Mouse (Mus musculus): ENCODE results near the gene Rbm20. TPM values are rescaled to one million over a fixed set of nuclear protein-coding genes. Genes with fewer than 3 reads are reported as not detected.

Gene Rbm20
- polyA plus RNA-seq, 2 experiments, result 0.04 to 0.18 TPM

DNA sequence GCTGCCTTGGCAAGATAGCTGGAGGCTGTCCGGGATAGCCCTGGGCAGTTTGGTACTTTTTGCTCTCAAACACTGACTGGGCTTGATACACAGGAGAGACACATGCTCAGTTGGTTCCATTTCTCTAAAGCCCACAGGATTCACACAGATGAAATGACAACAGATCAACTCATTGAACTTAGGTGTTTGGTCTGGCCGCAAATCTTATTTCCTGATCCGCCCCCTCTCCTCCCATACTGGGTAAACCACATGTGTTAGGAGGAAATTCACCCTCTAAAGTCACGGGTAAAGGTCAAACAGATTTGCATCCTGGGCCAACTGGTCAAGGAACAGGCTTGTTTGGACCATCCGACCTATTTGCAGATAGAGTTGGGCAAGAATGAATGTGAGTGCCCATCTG lies 212.4 kb downstream of the Rbm20 start:
- Histone ChIP-seq H3K4me1 (replicated peaks; ENCODE audit: control insufficient read depth in 2 of 2, insufficient read depth in 2 of 2, low read length in 1 of 2) (peaks cover 81 to 86% of the 10 kb centered on the region in 2 experiments), H3K36me3 (replicated peaks; ENCODE audit: control insufficient read depth, insufficient read depth, low read depth) (no peaks in the 10 kb centered on the region), H3K4me3 (ENCODE audit: insufficient read depth in 1 of 2, low read depth in 2 of 2, low read length in 2 of 2) (no peak overlapping the region), H3K9me3 (ENCODE audit: control insufficient read depth, low read length) (no peaks in the 10 kb centered on the region), H3K4me2 (ENCODE audit: low read depth) (no peak overlapping the region), H3K9ac (replicated peaks) (no peak overlapping the region), H3K27me3 (ENCODE audit: control insufficient read depth, insufficient read depth, low read length) (no peaks in the 10 kb centered on the region), H3K27ac (no peak overlapping the region)
- TF ChIP-seq EP300 (IDR thresholded peaks at IDR 0.05; ENCODE audit: low read depth) (no peak), CTCF (IDR thresholded peaks at IDR 0.05; ENCODE audit: low read depth) (no peak)
- WGBS (ENCODE audit: insufficient replicate concordance), result 35% methylated on average over 5 of the region's 5 CpGs
- no peak for DNase-seq (ENCODE audit: low read depth in 3 of 3, low spot score in 3 of 3)
- ATAC-seq (ENCODE audit: insufficient read depth), result no peak

DNA sequence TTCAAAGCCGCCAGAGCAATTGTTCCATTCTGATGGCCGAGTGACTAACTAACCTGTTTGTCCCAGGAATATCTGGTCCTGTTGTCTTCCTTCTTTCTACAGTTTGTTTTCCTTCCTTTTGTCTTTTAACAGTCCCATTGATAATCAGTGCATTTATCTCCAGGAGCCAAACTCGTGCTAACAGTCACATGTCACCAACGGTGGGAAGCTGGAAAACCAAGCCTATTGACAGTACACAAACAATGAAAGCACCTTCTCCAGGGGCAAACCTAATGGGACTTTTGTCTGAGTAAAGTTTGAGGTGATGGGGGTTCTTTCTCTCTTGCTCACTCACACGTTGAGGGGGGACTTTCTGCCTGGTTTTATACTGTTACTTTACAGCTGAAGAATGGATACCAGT lies 213.2 kb downstream of the Rbm20 start:
- H3K4me2 ChIP-seq (ENCODE audit: low read depth), result no peak overlapping the region
- no peaks in the 10 kb centered on the region for H3K27me3 ChIP-seq (ENCODE audit: control insufficient read depth, insufficient read depth, low read length)
- H3K36me3 ChIP-seq (replicated peaks; ENCODE audit: control insufficient read depth, insufficient read depth, low read depth), result no peaks in the 10 kb centered on the region
- no peak overlapping the region for H3K4me3 ChIP-seq (ENCODE audit: insufficient read depth in 1 of 2, low read depth in 2 of 2, low read length in 2 of 2)
- H3K27ac ChIP-seq, result peak overlapping the region; percentile 76
- no peaks in the 10 kb centered on the region for H3K9me3 ChIP-seq (ENCODE audit: control insufficient read depth, low read length)
- no peak for DNase-seq (ENCODE audit: low read depth in 3 of 3, low spot score in 3 of 3)
- 37% methylated on average over 5 of the region's 5 CpGs for WGBS (ENCODE audit: insufficient replicate concordance)
- no peak for TF ChIP-seq EP300 (IDR thresholded peaks at IDR 0.05; ENCODE audit: low read depth)
- no peak for TF ChIP-seq CTCF (IDR thresholded peaks at IDR 0.05; ENCODE audit: low read depth)
- H3K4me1 ChIP-seq (replicated peaks; ENCODE audit: control insufficient read depth in 2 of 2, insufficient read depth in 2 of 2, low read length in 1 of 2), result peaks cover 80 to 85% of the 10 kb centered on the region in 2 experiments
- ATAC-seq (ENCODE audit: insufficient read depth), result no peak
- no peak overlapping the region for H3K9ac ChIP-seq (replicated peaks)

- Histone ChIP-seq H3K27me3 (ENCODE audit: control insufficient read depth, insufficient read depth, low read length) (no peaks in the 10 kb centered on the region), H3K36me3 (replicated peaks; ENCODE audit: control insufficient read depth, insufficient read depth, low read depth) (no peaks in the 10 kb centered on the region), H3K9me3 (ENCODE audit: control insufficient read depth, low read length) (no peaks in the 10 kb centered on the region), H3K4me1 (replicated peaks; ENCODE audit: control insufficient read depth in 2 of 2, insufficient read depth in 2 of 2, low read length in 1 of 2) (peaks cover 80 to 82% of the 10 kb centered on the region in 2 experiments), H3K4me3 (ENCODE audit: insufficient read depth in 1 of 2, low read depth in 2 of 2, low read length in 2 of 2) (no peak overlapping the region), H3K4me2 (ENCODE audit: low read depth) (peak overlapping the region; percentile 33), H3K27ac (peak overlapping the region; percentile 76), H3K9ac (replicated peaks) (peak overlapping the region; percentile 32; the same call in 1 of the 2 replicates)
- TF ChIP-seq EP300 (IDR thresholded peaks at IDR 0.05; ENCODE audit: low read depth) (peak; percentile 80), CTCF (IDR thresholded peaks at IDR 0.05; ENCODE audit: low read depth) (peak; percentile 20; the same call in 1 of the 2 replicates)
- ATAC-seq (ENCODE audit: insufficient read depth), result peak; percentile 14; the same call in 1 of the 2 replicates
- peak; percentile 56 to 70 (median 60) for DNase-seq (ENCODE audit: low read depth in 3 of 3, low spot score in 3 of 3)
- WGBS (ENCODE audit: insufficient replicate concordance), result 23% methylated on average over 5 of the region's 5 CpGs
Observed at GRCm38 (mm10) chr19:53890781-53891251, 213.7 kb downstream of the Rbm20 start.

DNA sequence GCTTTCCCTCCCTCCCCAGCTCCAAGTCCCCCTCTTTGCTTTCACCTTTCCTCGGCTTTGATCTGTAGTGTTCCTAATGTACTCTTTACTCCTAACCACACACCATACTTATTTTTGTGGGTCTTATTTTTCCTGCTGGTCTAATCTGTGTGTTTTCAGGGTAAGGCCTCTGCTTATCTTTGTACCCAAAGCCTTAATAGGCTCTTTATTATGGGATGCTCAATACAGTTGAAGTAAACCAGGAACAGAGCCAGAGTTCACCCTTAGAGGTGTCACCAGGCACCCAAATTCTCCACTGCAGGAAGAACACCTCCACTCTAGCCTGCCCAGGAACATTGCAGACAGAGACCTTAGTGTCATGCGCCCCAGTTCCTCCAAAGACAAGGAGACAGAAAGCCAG lies 214.5 kb downstream of the Rbm20 start:
- Histone ChIP-seq H3K4me3 (ENCODE audit: insufficient read depth in 1 of 2, low read depth in 2 of 2, low read length in 2 of 2) (no peak overlapping the region), H3K9ac (replicated peaks) (peak overlapping the region; percentile 32; the same call in 1 of the 2 replicates), H3K4me2 (ENCODE audit: low read depth) (peak overlapping the region; percentile 33), H3K27ac (peak overlapping the region; percentile 76), H3K4me1 (replicated peaks; ENCODE audit: control insufficient read depth in 2 of 2, insufficient read depth in 2 of 2, low read length in 1 of 2) (peaks cover 77 to 80% of the 10 kb centered on the region in 2 experiments), H3K36me3 (replicated peaks; ENCODE audit: control insufficient read depth, insufficient read depth, low read depth) (no peaks in the 10 kb centered on the region), H3K27me3 (ENCODE audit: control insufficient read depth, insufficient read depth, low read length) (no peaks in the 10 kb centered on the region), H3K9me3 (ENCODE audit: control insufficient read depth, low read length) (no peaks in the 10 kb centered on the region)
- WGBS (ENCODE audit: insufficient replicate concordance), result 41% methylated on average over 2 of the region's 2 CpGs
- ATAC-seq (ENCODE audit: insufficient read depth), result peak; percentile 23; the same call in 1 of the 2 replicates
- DNase-seq (ENCODE audit: low read depth in 3 of 3, low spot score in 3 of 3), result no peak
- peak; percentile 71 for TF ChIP-seq EP300 (IDR thresholded peaks at IDR 0.05; ENCODE audit: low read depth)
- no peak for TF ChIP-seq CTCF (IDR thresholded peaks at IDR 0.05; ENCODE audit: low read depth)

DNA sequence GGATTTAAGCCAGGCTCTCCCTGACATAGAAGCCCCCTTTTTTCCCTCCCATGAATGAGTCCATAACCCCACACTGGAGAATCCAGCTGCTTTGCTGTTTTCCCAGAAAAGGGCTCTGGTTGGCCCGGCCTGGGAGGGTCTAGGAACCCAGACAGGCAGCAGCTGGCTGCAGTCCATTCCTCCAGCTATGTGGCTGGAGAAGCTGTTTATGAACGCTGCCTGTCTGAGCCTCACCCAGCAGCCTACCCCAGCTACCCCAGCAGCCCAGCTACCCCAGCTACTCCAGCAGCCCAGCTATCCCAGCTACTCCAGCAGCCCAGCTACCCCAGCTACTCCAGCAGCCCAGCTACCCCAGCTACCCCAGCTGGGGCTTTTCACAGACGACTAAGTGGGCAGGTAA lies 215.0 kb downstream of the Rbm20 start, which contains the start of gene Pdcd4:
Gene Pdcd4 (plus strand): TSS at position 171 of the 400 bp plus-strand sequence.
- peaks cover 72 to 75% of the 10 kb centered on the region in 2 experiments for H3K4me1 ChIP-seq (replicated peaks; ENCODE audit: control insufficient read depth in 2 of 2, insufficient read depth in 2 of 2, low read length in 1 of 2)
- H3K4me2 ChIP-seq (ENCODE audit: low read depth), result peak within 1 kb of the TSS; percentile 33
- peak within 1 kb of the TSS; percentile 76 for H3K27ac ChIP-seq
- WGBS (ENCODE audit: insufficient replicate concordance), result 53% methylated on average over 3 of the region's 3 CpGs
- ATAC-seq (ENCODE audit: insufficient read depth), result no peak
- no peak for DNase-seq (ENCODE audit: low read depth in 3 of 3, low spot score in 3 of 3)
- no peaks in the 10 kb centered on the region for H3K36me3 ChIP-seq (replicated peaks; ENCODE audit: control insufficient read depth, insufficient read depth, low read depth)
- no peak within 1 kb of the TSS for H3K4me3 ChIP-seq (ENCODE audit: insufficient read depth in 1 of 2, low read depth in 2 of 2, low read length in 2 of 2)
- peak within 1 kb of the TSS; percentile 32 for H3K9ac ChIP-seq (replicated peaks)
- H3K9me3 ChIP-seq (ENCODE audit: control insufficient read depth, low read length), result no peaks in the 10 kb centered on the region
- no peak for TF ChIP-seq CTCF (IDR thresholded peaks at IDR 0.05; ENCODE audit: low read depth)
- TF ChIP-seq EP300 (IDR thresholded peaks at IDR 0.05; ENCODE audit: low read depth), result no peak
- H3K27me3 ChIP-seq (ENCODE audit: control insufficient read depth, insufficient read depth, low read length), result no peaks in the 10 kb centered on the region
